Mouse (Mus musculus): ENCODE measurements around the gene Spred2. TPM values are rescaled to one million over a fixed set of nuclear protein-coding genes. Genes with fewer than 3 reads are reported as not detected.
"Not testable (repeated sequence)": the region's sequence is repeated elsewhere in the genome, so short reads cannot be mapped to it uniquely, and the experiment has no call there.

Gene Spred2
- polyA plus RNA-seq, 1 experiment: not detected

DNA sequence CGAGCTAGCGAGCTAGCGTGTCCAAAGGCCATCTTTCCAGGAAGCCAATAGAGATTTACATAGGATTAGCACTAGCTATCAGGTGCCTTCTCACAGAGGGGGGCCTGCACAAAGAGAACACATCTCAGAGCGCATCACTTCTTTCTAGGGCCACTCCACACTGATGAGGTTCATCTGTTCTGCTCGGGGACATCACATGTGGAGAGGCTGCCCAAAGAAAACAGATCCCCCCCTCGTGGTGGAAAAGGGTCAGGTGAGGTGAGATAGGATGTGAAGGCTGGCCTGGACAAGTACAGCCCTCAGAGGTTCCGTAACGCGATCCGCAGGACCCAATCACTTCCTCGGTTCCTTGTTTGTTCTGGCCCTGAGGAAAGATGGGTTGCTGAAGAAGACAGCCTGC lies 101.7 kb downstream of the Spred2 start:
- WGBS: 75% methylated on average over 11 of the region's 11 CpGs
- Histone ChIP-seq H3K4me1 (ENCODE audit: control insufficient read depth, insufficient read depth, low read length) (peaks cover 7% of the 10 kb centered on the region), H3K27ac (ENCODE audit: insufficient read depth, low read depth, low read length) (no peak overlapping the region), H3K4me3 (ENCODE audit: insufficient read depth, low read depth, low read length) (no peak overlapping the region)
- TF ChIP-seq POLR2A (IDR thresholded peaks at IDR 0.05; ENCODE audit: insufficient read depth, low read depth, low read length) (no peak), CTCF (IDR thresholded peaks at IDR 0.05; ENCODE audit: insufficient read depth, low read depth, low read length) (no peak)

DNA sequence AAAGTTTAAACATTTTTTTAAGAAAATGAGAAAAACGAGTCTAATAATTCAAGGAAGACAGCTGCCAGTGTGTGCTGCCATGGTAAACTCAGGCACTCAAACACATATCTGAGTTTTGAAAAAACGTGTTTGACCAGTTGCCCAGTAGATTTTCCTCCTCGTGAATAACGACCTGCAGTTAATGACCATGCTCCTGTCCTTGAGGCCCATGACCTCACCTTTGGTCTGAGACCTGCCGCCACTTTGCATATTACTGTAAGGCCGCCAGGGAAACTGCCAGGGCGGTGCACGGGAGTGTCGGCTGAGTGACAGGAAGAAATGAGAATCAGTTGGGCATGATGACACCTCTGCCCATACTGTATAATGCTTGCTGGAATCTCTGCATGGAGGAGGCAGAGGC lies 103.5 kb downstream of the Spred2 start:
- peaks cover 2% of the 10 kb centered on the region; the same call in 1 of the 2 replicates for H3K4me1 ChIP-seq (ENCODE audit: control insufficient read depth, insufficient read depth, low read length)
- WGBS: 67% methylated on average over 9 of the region's 9 CpGs
- no peak overlapping the region for H3K27ac ChIP-seq (ENCODE audit: insufficient read depth, low read depth, low read length)

DNA sequence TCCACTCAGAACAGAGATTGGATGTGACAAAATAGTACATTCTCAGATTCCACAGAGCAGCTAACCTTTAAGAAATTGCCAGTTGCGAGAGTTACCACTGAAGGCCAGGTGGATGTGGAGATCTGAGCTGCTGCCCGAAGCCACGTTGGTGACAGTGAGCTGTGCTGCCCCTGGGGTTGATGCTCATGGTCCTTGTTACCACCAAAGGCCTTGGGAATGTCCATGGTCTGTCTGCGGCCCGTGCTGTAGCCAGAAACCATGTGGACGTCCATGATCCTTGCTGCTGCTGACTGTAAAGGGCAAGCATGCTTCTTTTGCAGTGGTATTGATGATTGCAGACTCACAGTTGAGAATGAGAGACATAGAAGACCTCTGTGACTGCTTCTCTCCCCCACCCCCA lies 104.2 kb downstream of the Spred2 start:
- no peak overlapping the region for H3K27ac ChIP-seq (ENCODE audit: insufficient read depth, low read depth, low read length)
- H3K4me3 ChIP-seq (ENCODE audit: insufficient read depth, low read depth, low read length): no peak overlapping the region
- H3K4me1 ChIP-seq (ENCODE audit: control insufficient read depth, insufficient read depth, low read length): 0 out of 2 replicates have a peak, but pooled peaks cover under 1% of the 10 kb centered on the region
- no peak for TF ChIP-seq CTCF (IDR thresholded peaks at IDR 0.05; ENCODE audit: insufficient read depth, low read depth, low read length)
- no peak for TF ChIP-seq POLR2A (IDR thresholded peaks at IDR 0.05; ENCODE audit: insufficient read depth, low read depth, low read length)
- WGBS: 88% methylated on average over 6 of the region's 6 CpGs

More for the DNA sequence above, 103.5 kb downstream of the Spred2 start:
- H3K4me3 ChIP-seq (ENCODE audit: insufficient read depth, low read depth, low read length): no peak overlapping the region
- TF ChIP-seq CTCF (IDR thresholded peaks at IDR 0.05; ENCODE audit: insufficient read depth, low read depth, low read length) (no peak), POLR2A (IDR thresholded peaks at IDR 0.05; ENCODE audit: insufficient read depth, low read depth, low read length) (no peak)

GRCm38 (mm10) chr11:20029014-20029413 lies 104.8 kb downstream of the Spred2 start:
- Histone ChIP-seq H3K4me3 (ENCODE audit: insufficient read depth, low read depth, low read length) (no peak overlapping the region), H3K27ac (ENCODE audit: insufficient read depth, low read depth, low read length) (no peak overlapping the region), H3K4me1 (ENCODE audit: control insufficient read depth, insufficient read depth, low read length) (peaks cover 2% of the 10 kb centered on the region; the same call in 1 of the 2 replicates)
- WGBS: 93% methylated on average over 4 of the region's 4 CpGs
- TF ChIP-seq CTCF (IDR thresholded peaks at IDR 0.05; ENCODE audit: insufficient read depth, low read depth, low read length) (no peak), POLR2A (IDR thresholded peaks at IDR 0.05; ENCODE audit: insufficient read depth, low read depth, low read length) (no peak)

- WGBS: 89% methylated on average over 5 of the region's 5 CpGs
- H3K4me1 ChIP-seq (ENCODE audit: control insufficient read depth, insufficient read depth, low read length): peaks cover 17% of the 10 kb centered on the region
- H3K4me3 ChIP-seq (ENCODE audit: insufficient read depth, low read depth, low read length); H3K27ac ChIP-seq (ENCODE audit: insufficient read depth, low read depth, low read length): not testable (repeated sequence)
These were observed 106.8 kb downstream of the Spred2 start for GRCm38 (mm10) chr11:20030973-20031372.

DNA sequence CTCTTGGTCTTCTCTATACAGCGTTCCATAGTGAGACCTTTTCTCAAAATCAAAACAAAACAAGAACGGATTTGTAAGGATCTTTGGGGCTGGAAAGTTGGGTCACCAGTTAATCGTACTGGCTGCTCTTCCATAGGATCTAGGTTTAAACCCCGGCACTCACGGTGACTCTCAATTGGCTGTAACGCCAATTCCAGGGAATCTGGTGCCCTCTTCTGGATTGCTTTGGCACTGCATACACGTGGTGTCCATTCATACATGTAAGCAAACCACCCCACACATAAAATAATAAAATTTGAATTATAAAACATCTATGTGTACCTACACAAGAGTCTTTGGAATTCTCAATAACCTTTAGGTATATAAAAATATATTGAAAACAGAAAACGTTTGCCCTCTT lies 107.4 kb downstream of the Spred2 start:
- no peak overlapping the region for H3K27ac ChIP-seq (ENCODE audit: insufficient read depth, low read depth, low read length)
- 50% methylated on average over 8 of the region's 8 CpGs for WGBS

DNA sequence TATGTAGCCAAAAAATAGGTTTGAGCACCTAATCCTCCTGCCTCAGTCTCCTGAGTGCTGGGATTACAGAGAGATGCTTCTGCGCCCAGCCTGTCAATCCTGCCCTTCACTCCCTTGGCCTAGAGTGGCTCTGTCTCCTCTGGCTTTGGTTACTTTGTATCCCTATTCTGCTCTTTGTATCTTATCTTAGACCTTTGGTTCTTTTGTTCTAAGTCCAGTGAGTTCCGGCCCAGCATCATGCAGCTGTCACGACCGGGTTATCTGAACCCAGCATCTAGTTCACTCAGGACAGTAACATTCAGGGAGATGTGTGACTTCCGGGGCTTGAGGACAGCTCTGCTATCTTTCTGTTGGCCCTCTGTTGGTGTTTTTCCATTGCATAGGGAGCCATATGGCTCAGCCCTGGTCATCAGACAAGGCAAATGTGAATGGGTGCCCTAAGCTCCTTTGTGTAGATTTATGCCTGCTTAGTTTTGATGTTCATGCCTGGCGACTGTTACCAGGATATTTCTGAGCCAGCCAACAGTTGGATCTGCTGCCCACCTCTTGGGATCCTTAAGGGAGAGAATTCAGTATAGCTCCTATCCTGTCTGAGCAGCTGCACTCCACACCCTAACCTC lies 109.5 kb downstream of the Spred2 start:
- 83% methylated on average over 6 of the region's 6 CpGs for WGBS
- no peak overlapping the region for H3K4me3 ChIP-seq (ENCODE audit: insufficient read depth, low read depth, low read length)
- TF ChIP-seq CTCF (IDR thresholded peaks at IDR 0.05; ENCODE audit: insufficient read depth, low read depth, low read length): no peak
- TF ChIP-seq POLR2A (IDR thresholded peaks at IDR 0.05; ENCODE audit: insufficient read depth, low read depth, low read length): no peak
- H3K4me1 ChIP-seq (ENCODE audit: control insufficient read depth, insufficient read depth, low read length): peaks cover 32% of the 10 kb centered on the region
- peak overlapping the region; percentile 61; the same call in 1 of the 2 replicates for H3K27ac ChIP-seq (ENCODE audit: insufficient read depth, low read depth, low read length)

More for the DNA sequence above, 107.4 kb downstream of the Spred2 start:
- H3K4me1 ChIP-seq (ENCODE audit: control insufficient read depth, insufficient read depth, low read length): peaks cover 22% of the 10 kb centered on the region
- TF ChIP-seq CTCF (IDR thresholded peaks at IDR 0.05; ENCODE audit: insufficient read depth, low read depth, low read length) (no peak), POLR2A (IDR thresholded peaks at IDR 0.05; ENCODE audit: insufficient read depth, low read depth, low read length) (no peak)
- H3K4me3 ChIP-seq (ENCODE audit: insufficient read depth, low read depth, low read length): no peak overlapping the region

DNA sequence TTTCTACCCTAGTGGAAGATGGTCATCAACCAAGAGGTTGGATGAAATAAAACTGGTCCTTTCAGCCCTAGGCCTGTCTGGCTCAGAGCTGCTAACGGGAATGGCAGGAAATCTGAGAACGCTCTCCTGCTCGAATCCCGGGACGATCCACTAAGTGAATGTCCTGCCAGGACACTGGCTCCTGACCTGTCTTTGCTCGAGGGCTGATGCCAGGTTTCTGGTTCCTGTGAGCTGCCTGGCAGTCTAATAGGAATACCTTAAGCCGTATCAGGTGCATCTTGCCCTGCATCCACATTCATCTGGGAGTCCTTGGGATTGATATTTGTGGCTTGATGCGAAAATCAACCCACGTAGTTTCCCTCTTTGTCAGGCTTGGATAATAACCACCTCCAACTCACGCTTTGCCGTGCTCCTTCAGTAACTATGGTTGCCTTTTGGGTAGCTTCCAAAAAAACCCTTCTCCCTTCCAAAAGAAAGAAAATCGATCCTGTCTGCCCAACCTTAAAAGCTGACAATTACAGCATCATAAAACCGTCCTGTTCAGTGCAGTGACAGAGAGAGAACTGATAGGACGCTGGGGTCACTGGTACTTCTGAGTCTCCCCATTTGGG lies 110.3 kb downstream of the Spred2 start:
- Histone ChIP-seq H3K4me1 (ENCODE audit: control insufficient read depth, insufficient read depth, low read length) (peaks cover 40% of the 10 kb centered on the region), H3K27ac (ENCODE audit: insufficient read depth, low read depth, low read length) (peak overlapping the region; percentile 95), H3K4me3 (ENCODE audit: insufficient read depth, low read depth, low read length) (no peak overlapping the region)
- 42% methylated on average over 14 of the region's 14 CpGs for WGBS
- TF ChIP-seq POLR2A (IDR thresholded peaks at IDR 0.05; ENCODE audit: insufficient read depth, low read depth, low read length) (no peak), CTCF (IDR thresholded peaks at IDR 0.05; ENCODE audit: insufficient read depth, low read depth, low read length) (no peak)

DNA sequence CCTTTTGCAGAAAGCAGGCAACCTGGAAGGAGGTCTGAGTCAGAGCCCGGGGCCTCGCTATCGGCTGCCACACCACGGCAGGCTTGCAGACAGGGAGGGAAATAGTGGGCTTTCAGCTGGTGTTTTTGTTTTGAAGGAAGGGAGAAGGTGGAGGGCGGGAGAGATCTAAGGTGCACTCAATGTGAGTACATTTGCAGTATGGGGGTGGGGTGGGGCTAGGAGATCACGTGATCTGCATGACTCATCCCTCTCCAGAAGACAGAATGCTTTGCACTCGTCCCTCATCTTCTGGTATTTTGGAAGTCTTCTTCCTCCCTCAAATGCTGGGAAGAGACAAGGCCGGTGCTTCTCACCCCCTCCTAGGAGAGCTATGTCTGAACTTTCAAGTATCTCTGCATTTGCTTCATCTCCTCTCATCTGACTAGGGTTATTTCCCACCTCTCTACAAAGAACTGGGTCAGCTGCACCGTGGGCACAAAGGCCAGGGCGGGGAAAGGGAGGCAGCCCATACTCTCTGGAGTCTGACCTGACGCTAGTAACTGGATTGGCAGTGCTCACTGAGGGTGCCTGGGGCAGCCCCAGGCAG lies 111.3 kb downstream of the Spred2 start:
- 24% methylated on average over 11 of the region's 11 CpGs for WGBS
- TF ChIP-seq POLR2A (IDR thresholded peaks at IDR 0.05; ENCODE audit: insufficient read depth, low read depth, low read length) (no peak), CTCF (IDR thresholded peaks at IDR 0.05; ENCODE audit: insufficient read depth, low read depth, low read length) (peak; percentile 7; the same call in 1 of the 2 replicates)
- H3K4me1 ChIP-seq (ENCODE audit: control insufficient read depth, insufficient read depth, low read length): peaks cover 46% of the 10 kb centered on the region
- peak overlapping the region; percentile 95 for H3K27ac ChIP-seq (ENCODE audit: insufficient read depth, low read depth, low read length)
- no peak overlapping the region for H3K4me3 ChIP-seq (ENCODE audit: insufficient read depth, low read depth, low read length)
